Mouse (Mus musculus): ENCODE data around the gene Reln. TPM values are rescaled to one million over a fixed set of nuclear protein-coding genes. Genes with fewer than 3 reads are reported as not detected.

Reln gene
- total RNA-seq, 2 experiments from 2014 or later, result 46.9 to 52.6 TPM

DNA sequence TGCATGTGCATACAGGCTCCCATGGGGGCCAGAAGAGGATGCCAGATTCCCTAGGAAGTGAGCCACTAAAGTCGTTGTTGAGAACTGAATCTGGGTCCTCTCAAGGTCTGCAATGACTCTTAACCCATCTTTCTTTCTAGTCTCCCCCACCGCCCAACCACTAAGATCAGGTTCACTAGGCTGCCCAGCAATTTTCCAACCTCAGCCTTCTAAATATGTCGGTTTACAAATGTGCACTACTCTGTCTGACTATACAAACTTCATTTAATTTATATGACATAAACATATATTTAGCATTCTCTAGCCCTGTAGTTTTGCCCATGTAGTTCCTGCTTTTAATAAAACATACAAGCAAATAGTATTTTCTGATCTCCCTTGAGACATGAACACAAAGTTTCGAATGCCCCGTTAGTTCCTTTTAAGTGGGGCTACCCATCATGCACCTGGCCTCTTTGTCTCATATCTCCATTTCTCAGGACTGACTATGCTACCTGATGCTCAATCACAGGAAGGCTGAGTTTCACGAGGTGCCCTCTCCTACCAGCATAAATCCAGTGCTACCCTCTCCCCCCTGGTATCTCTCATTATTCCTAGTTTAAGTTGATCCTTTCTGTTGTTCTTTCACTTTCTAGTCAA is 317.1 kb downstream of the Reln start:
- no peak for DNase-seq (ENCODE audit: extremely low spot score in 1 of 2, low spot score in 1 of 2)

DNA sequence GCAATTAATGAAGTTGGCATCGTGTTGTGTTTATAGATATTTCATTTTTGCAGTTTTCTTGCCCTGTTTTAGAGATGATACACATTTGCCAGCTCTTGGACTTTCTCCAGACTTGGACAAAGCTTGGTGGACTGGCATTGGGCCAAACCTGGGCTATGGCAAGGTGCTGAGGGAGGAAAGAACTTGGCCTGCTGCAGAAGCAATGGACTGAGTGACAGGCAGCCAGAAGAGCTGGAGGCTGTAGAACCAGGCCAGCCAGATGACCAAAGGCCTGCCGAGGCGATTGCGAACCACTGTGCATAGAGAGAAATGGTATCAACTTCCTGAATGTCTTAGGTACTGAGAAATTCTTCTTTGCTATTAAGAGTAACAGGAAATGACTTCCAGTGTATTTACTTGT is 318.8 kb downstream of the Reln start:
- DNase-seq (ENCODE audit: extremely low spot score in 1 of 2, low spot score in 1 of 2), result no peak

DNA sequence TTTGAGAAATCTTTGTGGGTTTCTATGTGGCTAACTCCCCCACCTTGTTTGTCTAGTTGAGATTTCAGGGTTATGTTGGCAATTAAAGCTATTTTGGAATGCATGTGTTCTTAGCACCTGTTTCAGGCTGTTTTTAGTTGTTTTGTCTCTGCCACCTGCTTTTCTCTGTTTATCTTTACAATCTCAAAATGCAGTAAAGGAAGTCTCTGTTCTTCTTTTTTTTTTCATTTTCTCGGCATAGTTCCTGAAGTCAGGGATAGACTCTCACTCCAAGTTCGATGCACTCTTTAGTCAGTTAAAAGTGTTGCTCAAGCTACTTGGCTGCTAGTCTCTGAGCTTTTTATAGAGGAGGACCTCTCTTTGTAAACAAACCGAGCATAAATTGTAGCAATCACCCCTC is 320.4 kb downstream of the Reln start:
- DNase-seq (ENCODE audit: extremely low spot score in 1 of 2, low spot score in 1 of 2), result no peak

DNA sequence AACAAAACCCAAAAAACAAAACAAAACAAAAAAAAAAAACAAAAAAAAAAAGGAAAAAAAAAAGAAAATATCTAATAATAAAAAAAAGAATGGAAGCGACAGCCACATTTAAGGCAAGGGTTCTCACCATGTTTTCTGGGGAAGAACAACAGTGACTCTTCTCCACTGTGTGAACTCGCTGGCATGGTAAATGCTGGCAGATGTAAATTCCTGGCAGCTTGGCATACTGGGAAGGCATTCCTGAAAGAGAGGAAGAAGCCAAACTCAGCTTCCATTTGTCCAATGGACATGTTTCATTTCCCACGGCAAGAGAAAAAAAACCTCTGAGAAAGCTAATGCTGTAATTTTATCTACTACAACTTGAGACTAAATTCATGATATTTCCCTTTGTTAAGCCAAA is 326.6 kb downstream of the Reln start:
- DNase-seq (ENCODE audit: extremely low spot score in 1 of 2, low spot score in 1 of 2), result no peak

DNA sequence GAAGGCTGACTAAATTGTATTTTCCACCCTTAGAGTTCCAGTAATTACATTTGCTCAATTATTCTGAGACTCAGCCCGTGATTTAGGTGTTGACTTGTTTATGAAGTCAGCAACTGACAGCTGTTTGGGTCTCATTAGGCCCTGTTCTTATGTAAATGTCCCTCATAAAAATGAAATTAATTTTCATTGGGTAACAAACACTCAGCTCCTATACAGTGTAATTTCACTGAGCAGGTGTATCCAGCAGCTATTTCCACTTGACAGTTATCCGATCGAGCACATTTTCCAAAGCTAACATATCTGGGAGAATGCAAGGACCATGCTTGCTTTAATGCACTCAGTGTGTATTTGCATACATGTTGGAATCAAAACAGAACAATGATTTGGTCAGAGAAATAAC is 330.0 kb downstream of the Reln start:
- DNase-seq (ENCODE audit: extremely low spot score in 1 of 2, low spot score in 1 of 2), result no peak

DNA sequence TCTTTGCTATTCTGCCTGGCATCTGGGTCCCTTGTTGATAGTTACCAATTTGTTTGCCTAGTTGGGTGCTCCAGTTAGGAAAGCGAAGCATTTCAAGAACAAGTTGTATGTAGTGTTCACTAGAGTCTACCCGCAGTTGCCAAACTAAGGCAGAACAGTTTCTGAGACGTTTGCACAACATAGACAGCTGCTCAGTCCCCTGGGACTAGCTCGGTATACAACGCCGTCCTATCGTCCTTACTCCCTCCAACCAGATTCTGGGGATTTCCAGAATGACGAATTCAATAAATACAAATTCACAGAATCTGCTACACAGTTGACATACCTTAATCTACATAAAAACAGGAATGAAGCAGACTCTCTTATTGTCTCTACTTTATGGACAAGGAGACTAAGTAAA is 335.4 kb downstream of the Reln start:
- DNase-seq (ENCODE audit: extremely low spot score in 1 of 2, low spot score in 1 of 2), result no peak

DNA sequence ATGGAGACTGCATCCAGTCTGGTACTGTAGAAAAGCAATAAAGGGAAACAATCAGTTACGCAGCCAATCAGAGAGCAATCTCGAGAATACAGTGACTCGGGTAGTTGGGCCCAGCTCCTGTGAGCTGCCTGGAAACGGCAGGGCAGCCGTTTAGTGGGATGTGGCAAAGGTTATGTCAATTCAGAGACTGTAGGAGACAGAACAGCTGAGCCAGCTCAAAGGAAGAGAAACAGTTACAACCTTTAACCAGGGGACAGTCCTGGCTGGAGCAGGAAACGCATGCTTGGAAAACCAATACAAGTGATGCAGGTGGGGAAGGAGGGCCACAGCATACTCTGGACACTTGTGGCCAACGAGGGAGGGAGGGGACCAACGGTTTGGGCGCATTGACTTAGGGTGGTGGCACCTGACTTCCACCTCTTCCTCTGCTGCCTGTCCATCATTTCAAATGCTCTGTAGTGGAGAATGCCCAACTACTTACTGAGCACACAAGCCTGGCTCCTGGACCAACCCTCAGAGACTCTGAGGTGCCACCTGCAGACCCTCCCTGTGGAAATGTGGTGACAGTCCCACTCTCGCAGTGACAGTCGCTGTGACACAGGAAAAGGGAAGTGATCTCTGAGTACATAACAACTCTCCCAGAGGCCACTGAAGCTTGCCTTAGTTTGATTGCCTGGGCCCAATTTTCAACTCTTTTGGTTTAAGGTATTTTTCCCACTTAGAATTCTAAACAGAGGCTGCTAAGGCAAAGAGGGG is 337.0 kb downstream of the Reln start:
- DNase-seq (ENCODE audit: extremely low spot score in 1 of 2, low spot score in 1 of 2), result no peak

DNA sequence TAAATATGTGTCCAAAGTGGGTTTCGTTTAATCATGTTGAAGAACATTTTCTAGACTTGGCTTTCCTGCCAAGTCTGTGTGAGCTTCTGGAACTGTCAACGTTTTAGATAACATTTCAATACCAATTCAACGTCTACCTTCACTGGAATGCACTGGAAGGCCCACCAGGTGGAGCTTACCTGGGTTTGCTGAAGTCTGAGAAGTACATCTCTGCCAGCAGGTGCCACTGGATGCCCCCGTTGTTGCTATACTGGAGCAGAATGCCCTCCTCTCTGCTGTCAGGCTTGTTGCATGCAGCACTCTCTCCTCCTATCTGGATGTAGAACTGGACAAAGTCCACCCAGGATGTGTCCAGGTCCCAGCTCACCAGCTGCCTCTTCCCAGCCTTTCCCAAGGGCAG is 340.6 kb downstream of the Reln start:
- DNase-seq (ENCODE audit: extremely low spot score in 1 of 2, low spot score in 1 of 2), result no peak

DNA sequence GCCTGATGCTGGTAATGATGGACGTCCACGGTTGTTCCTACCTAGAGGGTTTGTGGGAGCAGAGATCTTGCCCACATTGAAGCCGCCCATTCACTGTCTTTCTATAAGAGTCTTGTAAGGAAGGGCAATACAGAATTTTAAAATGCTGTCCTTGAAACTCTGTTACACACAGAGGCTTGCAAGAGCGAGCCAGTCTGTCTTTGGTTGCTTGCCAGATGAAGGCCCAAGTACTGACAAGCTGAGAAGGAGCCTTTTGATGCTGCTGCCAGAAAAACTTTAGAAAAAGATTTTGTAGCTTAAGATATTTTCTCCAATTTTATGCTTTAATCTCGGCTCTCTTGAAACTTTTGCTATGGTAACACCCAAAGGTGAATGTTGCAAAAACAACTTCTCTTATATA is 356.8 kb downstream of the Reln start:
- no peak for DNase-seq (ENCODE audit: extremely low spot score in 1 of 2, low spot score in 1 of 2)

DNA sequence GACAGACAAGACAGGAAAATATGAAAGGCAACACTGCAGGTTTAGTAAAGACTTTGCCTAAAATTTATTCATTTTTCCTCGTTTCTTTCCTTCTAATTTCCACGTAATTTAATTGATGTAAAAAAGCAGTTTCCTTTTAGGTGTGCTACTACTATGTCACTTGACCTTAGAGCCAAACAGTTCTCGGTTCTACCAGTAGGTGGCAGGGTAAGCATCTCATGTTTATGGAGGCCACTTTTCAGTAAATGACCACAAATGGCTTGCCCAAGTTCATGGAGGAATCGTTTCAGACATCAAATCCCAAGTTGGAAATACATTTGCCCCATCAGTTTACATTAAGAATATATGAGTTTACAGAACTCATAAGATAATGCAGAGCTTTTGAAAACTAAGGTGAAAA is 358.2 kb downstream of the Reln start:
- peak in 1 of 2 experiments; percentile 63 for DNase-seq (ENCODE audit: extremely low spot score in 1 of 2, low spot score in 1 of 2)

DNA sequence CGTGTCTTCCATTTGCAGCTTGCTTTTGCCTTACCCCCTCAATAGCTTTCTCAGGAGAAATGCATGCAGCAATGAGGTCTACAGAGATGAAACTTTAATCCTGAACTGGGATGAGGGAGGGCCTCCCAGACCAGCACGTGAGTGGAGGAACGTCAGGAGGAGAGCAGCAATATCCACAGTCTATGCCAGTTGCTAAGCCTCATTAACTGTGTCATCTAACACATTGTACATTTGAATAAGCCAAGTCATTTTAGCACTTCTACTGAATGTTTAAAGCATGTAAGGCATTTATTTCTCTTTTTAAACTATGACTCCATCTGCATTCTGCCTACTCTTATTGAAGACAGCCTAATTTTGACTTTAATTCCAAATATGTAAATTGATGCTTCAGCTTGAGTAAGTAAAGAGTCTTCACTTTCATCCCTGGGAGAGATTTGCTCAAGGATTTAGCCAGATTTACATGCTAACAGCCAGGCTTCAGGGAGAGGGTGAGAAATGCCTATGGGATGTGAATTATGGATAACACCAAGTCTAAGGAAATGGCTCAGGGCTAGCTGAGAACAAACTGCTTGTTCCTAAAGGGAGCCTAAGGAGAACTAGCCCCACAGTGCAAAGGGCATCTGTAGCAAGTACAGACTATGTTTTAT is 361.4 kb downstream of the Reln start:
- no peak for DNase-seq (ENCODE audit: extremely low spot score in 1 of 2, low spot score in 1 of 2)

DNA sequence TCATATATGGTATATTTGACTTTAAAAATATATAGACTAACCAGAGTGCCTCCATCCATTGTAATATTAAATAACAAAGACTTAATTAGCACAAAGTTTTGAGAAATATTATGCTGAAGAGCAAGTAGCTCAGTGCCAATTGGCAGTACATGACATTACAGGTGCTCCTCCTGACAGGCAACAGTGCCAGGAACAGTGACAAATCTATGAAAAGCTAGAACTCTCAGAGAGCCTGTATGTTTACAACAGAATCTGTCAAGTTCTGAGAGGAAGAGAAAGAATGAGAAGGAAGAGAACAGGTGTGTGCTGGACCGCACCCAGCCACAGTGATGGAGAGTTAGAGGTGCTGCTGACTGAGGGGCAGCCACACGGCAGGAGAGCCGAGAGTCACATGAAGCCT is 363.3 kb downstream of the Reln start:
- no peak for DNase-seq (ENCODE audit: extremely low spot score in 1 of 2, low spot score in 1 of 2)

DNA sequence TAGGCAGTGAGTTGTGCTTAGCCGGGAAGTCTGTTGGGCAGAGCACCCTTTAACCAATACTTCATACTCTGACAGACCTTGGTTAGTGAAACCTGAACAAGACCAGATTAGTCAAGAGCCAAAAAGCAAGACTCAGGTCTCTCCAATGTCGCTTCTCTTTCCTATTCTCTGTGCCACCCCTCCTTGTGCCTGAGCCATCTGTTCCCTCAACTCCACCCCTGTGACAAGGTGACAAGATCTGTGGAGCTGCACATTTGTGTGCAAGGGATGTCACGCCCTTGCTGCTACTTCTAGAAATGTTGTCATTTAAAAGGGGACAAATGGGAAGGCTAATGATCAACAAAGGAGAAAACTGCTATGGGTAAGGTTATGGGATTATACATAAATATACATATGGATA is 364.0 kb downstream of the Reln start:
- no peak for DNase-seq (ENCODE audit: extremely low spot score in 1 of 2, low spot score in 1 of 2)

DNA sequence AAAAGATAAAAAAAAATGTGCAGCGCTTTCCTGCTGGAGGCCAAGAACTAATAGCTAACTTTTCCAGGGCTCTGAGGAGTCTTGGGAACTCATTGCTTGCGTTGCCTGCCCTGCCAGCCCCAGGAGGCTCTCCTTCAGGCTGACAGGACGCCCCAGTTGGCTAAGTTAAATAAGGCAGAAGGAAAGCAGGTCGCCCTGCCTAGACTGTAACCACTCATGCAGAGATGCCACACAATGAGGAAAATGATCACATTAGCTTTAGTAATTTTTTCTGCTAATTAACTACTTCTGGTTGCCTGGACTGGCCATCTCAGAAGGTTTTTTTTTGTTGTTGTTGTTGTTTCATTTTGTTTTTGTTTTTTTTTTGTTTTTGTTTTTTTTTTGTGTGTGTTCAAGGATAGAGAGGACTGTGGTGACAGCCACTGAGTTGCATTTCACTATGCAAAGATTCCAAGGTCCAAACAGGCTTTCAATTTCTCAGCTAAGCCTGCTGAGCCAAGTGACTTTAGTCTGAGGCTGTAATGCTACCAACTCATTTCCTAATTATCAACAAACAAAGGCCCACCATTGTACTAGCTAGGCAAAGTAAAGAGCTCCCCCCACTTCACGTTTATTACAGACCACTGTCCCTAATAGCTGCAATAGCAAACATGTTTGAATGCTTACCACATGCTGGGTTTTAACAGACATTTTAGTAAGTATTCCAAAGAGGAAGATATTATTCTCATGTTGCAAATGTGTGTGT is 371.1 kb downstream of the Reln start:
- no peak for DNase-seq (ENCODE audit: extremely low spot score in 1 of 2, low spot score in 1 of 2)

DNA sequence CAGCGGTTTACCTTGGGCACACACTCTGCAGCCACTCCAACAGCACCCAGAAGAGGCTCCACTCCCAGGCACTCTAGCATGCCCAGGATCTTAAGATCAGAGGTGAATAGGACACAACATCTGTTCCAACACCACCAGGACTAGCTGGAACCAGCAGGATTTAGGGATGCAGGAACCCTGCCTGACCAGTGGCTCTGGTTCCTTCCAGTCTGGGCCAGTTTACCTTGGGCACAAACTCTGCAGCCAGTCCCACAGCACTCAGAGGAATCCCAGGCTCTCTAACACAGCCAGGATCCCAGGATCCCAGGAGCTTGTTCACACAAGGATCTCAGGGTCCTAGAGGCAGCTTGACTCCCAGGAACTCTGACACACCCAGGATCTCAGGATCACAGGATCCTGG is 382.7 kb downstream of the Reln start:
- DNase-seq (ENCODE audit: extremely low spot score in 1 of 2, low spot score in 1 of 2), result no peak

DNA sequence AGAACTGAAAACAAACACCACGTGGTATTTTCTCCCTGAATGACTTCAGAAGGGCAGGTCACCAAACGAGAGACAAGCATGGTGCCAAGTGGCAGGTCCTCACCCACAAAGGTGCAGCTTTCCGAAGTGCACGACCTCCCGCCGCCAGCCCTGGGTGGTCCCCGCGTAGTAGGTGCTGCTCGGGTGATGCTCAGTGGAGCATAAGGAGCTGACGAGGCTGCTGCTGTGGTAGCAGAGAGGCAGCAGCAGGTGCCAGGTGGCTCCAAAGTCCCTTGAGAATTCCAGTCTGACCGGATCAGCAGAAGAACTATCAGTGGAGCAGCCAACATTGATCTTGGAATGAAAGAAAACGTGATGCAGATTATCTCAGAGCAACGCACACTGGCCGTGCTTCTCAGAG is 384.4 kb downstream of the Reln start:
- DNase-seq (ENCODE audit: extremely low spot score in 1 of 2, low spot score in 1 of 2), result no peak

DNA sequence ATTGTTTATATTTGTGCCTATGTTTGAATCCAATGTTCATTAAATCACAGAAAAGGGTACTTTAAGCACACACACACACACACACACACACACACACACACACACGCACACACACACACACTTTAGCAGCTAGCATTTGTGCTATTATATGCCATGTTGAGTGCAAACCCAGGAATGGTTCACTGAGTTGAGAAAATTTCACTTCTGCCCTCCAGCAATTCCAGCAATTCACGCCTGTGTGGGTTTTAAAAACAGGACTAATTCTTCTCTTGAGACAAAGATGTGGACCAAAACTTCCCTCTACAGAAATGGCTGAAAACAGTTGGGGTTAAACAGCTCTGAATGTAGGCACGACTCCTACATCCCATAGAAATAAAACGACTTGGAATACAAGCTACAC is 386.9 kb downstream of the Reln start:
- DNase-seq (ENCODE audit: extremely low spot score in 1 of 2, low spot score in 1 of 2), result no peak

DNA sequence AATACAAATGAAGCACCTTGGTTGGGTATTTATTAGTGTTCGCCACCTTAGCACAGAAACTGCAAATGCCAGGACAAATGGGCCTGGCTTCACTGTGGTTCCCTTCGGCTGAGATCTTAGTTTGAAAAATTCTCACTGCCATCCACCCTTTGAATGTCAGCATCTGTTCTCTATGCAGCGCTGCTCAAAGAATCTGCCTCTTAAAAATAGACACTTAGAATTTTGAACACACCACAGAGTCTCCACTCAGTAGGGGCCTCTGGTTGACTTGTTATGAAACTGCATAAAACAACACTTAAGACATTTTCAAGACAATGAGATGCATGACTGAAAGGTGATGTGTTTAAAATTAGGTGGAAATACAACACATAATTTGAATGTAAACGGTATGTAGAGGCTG is 387.4 kb downstream of the Reln start:
- DNase-seq (ENCODE audit: extremely low spot score in 1 of 2, low spot score in 1 of 2), result no peak

DNA sequence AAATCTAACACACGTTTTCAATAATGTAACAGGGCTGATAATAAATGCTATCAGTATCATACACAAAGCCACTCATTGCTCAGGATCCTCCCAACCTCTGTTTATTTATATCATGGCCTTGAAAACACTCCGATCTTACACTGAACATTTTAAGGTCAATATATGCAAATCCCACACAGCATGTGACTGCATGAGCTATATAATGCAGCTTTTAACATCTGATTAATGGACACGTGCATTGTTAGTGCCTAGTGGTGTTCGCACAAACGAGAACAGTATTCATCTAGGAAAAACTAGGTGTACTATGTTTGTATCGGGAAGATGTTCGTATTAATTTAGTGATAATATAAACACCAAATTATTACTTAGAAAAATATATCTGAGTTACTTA is 395.0 kb downstream of the Reln start:
- DNase-seq (ENCODE audit: extremely low spot score in 1 of 2, low spot score in 1 of 2), result no peak

DNA sequence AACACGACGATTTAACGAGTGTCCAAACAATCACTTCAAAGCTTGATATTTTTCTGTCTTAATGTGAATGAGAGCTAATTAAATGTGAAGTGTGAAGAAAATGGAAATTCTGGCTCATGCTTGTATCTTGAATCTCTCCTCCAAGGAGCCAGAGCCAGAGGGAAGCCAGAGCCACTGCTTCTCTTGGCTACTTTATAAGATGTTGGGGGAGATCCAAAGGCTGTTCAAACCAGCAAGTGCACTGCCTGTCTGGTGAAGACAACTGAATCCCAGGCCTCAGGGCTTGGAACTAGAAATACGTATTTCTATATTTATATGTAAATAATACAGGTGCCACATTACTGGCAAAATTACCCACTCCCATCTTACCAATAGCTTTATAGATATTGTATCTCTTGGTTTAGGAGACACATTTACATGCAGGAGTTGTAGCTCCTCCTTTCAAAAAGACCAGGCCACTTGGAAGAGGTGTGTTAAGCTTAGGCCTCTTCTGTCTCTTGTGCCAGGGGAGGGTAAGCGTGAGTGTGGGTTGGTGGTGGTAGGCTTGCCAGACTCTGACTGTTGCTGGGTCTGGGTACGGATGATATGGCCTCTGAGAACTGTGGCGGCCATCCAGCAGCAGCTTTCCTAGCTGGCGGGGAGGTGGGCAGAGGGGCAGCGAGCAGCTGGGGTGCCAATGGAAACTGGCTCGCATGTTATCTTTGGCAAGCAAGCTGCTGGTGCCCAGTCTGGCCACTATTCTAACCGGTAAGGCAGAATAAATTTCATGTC is 395.6 kb downstream of the Reln start:
- DNase-seq (ENCODE audit: extremely low spot score in 1 of 2, low spot score in 1 of 2), result no peak
